Mouse (Mus musculus) spleen, postnatal 4 days (tissue): ENCODE results near the gene Gm42715.
A peak's percentile ranks its signal among the peaks of the same experiment; 100 is the strongest.

Experiments
- DNase-seq, 2 experiments: peaks; one replicate each; pipeline ENCODE4 v3.0.0; 2022; ENCODE audit warnings: low spot score in 2 of 2

The Gm42715 gene

DNA sequence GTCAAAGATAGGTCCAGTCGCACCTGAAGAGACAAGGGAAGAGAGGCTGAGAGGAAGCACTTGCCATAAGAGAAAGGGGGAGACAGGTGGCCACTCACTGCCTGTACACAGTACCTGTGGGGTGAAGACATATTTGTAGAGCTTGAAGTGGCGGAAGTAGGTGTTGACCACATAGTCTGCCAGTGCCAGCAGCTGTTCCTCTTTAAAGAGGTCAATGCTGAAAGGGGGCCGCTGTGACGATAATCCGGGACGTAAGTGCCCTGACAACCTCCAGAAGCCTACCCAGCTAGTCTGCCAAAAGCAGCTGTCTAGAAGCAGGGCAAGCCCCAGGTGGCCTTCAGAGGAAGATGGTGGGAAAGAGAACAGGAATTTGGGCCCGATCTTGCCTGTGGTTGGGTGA lies 65.6 kb downstream of the Gm42715 start:
- no peak for DNase-seq

DNA sequence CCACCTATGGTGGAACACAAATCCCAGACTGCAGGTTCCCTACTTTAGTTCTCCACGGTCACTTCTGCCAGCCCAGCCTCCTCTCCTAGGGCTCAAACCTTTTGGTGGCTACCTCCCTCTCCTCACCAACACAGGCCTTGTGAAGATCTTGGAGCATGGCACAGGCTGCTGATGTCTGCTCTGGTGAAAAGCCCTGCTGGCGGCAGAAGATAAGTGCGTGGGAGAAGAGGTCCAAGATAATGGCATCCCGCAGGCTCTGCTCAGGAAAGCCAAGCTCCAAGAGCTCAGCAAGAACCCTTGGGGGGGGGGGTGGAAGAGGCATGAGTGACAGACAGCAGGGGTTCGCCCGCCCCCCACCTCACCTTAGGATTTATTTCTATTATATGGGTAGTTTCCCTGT lies 66.8 kb downstream of the Gm42715 start:
- peak; percentile 57 to 72 for DNase-seq

DNA sequence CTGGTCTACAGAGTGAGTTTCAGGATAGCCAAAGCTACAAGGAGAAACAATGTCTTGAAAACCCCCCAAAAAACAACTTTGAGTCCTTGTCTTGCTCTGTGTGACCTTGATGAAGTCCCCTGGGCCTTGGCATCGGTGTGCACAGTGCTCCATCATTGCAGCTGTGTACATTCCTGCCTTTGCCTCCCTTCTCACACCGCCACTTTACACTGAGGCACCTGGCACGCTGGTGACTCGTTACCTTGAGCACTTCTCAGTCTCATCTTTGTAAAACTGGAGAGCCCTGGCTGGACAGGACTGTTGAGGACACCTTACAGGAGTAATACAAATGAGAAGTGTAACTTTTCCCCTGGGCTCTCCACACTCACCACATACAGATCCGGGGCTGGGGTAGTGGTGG lies 67.8 kb downstream of the Gm42715 start:
- DNase-seq = no peak

DNA sequence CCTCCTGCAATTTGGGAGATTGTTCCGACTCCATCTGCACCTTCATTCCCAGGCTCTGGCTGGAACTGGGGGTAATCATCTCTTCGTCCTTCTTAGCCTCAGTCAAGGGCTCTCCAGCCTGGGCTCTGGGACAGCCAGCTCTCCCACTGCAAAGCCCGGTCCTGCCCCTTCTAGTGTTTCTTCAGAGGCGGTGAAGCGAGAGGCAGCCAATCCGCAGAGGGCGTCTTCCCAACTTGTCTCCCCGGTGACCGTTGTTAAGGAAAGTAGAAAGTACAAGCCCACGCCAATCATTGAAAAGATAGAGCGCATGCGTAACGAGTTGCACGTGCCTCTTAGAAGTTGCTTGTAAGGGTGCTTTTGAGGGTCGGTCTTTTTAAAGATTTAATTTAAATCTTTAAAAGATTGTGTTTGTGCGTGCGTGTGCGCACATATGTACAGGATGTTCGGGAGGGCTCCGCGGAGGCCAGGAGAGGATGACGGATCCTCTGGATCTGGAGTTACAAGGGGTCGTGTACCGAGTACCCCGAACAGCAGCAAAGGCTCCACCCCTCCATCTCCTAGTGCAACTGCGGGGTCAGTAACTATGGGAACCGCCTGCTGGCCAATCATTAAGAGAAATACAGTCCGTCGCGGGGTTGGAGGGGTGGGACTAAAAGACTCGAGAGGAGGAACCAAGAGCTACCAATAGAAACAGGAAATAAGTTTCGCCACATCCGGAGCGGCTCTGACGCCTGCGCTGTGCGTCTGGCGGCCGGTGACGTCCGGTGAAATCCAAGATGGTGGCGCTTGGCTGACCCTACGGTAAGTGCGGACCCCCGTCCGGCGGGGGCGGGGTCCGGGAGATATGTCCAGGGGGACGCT lies 68.9 kb downstream of the Gm42715 start, which contains the start of the genes Ccdc189 and Rnf40:
Gene Ccdc189, minus strand, starts transcription at position 585 of the 861 bp plus-strand sequence.
Gene Rnf40, plus strand, starts transcription at position 757 of the 861 bp plus-strand sequence.
- peak; percentile 91 for DNase-seq

DNA sequence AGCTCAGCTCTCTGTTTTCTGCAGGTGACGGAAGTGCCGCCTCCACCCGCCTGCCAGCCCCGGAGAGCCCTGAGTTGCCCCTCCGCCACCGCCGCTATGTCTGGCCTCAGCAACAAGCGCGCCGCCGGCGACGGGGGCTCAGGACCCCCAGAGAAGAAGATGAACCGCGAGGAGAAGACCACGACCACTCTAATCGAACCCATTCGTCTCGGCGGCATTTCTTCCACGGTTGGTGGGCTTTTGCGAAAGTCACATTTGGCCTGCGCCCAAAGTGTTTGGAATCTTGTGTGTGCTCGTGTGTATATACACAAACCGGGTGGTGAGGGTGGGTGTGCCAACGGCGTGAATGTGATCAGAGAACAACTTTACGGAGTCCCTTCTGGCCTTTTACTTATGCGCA lies 69.5 kb downstream of the Gm42715 start:
- no peak for DNase-seq

- DNase-seq = no peak
Observed at GRCm38 (mm10) chr7:127589637-127590036, 70.3 kb downstream of the Gm42715 start.

- no peak for DNase-seq
Observed at GRCm38 (mm10) chr7:127591108-127591507, 71.7 kb downstream of the Gm42715 start.

DNA sequence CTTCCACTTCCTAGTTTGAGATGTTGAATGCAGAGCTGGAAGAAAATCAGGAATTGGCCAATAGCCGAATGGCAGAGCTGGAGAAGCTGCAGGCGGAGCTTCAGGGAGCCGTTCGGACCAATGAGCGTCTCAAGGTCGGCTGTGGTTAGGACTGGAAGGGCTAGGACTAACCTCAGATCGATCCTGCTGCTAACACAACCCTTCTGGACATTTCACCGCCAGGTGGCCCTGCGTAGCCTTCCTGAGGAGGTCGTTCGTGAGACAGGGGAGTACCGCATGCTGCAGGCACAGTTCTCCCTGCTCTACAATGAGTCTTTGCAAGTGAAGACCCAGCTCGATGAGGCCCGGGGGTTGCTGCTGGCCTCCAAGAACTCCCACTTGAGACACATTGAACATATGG lies 73.2 kb downstream of the Gm42715 start:
- DNase-seq = no peak

- DNase-seq = no peak
Observed at GRCm38 (mm10) chr7:127596747-127597146, 77.4 kb downstream of the Gm42715 start.

GRCm38 (mm10) chr7:127600612-127601011 lies 81.2 kb downstream of the Gm42715 start:
- no peak for DNase-seq

DNA sequence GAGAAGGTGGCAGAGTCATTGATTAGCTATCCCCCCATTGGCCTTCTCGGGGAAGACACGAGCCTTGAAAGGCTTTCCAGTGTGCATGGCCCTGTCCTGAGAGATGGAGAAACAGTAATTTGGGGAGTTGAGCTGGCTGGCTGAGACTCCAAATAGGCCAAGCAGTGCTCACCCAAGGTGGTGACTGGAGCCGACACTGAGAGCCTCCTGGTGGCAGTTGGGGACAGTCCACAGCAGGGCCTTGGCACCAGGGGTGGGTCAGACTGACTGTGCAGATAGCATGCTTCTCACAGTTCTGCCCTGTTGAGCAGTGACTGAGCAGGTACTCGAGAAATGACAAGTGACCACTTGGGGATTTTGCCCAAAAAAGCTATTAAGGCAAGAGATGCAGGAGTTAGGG lies 82.4 kb downstream of the Gm42715 start:
- no peak for DNase-seq

GRCm38 (mm10) chr7:127602903-127603302 lies 83.5 kb downstream of the Gm42715 start:
- no peak for DNase-seq

- no peak for DNase-seq
Observed at GRCm38 (mm10) chr7:127604256-127604655, 84.9 kb downstream of the Gm42715 start.

- no peak for DNase-seq
Observed at GRCm38 (mm10) chr7:127607150-127607549, 87.8 kb downstream of the Gm42715 start.

DNA sequence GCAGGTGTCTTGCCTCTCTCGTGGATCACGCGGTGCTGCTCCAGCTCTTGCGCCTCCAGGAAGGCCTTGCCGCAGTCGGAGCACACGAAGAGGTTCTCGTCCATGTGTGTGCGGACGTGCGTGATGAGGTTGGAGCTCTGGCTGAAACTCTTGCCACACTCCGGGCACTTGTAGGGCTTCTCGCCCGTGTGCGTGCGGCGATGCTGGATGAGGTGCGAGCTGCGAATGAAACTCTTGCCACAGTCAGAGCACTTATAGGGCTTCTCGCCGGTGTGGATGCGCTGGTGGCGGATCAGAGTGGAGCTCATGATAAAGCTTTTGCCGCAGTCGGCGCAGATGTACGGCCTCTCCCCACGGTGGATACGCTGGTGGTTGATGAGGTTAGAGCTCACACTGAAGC lies 91.6 kb downstream of the Gm42715 start:
- no peak for DNase-seq

DNA sequence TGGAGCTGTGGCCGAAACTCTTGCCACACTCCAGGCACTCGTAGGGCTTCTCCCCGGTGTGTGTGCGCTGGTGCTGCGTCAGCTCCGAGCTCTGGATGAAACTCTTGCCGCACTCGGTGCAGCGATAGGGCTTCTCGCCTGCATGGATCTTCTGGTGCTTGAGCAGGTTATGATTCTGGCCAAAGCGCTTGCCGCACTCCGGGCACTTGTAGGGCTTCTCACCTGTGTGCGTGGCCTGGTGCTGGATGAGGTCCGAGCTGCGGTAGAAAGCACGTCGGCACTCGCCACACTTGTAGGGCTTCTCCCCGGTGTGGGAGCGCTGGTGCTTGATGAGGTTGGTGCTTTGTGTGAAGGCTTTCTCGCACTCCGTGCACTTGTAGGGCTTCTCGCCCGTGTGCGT lies 92.2 kb downstream of the Gm42715 start:
- no peak for DNase-seq

- no peak for DNase-seq
Observed at GRCm38 (mm10) chr7:127613501-127613900, 94.1 kb downstream of the Gm42715 start.

GRCm38 (mm10) chr7:127614091-127614490 lies 94.7 kb downstream of the Gm42715 start:
- DNase-seq = no peak

DNA sequence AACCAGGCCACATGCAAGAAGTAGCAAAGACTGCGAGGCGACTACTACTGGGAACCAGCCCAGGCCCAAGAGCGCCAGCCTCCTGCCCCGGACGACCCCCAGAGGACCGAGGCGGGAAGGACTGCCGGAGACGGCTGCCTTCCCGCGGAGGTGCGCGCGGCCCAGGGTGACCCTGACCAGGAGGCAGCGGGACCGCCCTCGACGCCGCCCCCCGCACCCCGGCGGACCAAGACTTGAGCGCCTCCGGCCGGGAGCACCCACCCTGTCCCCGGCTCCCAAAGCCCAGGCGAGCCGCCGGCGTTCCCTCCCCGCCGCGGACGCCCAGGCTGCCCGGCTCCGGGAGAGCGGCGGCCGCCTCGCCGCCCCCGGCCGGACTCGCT lies 95.1 kb downstream of the Gm42715 start:
- peak in 1 of 2 experiments; percentile 53 for DNase-seq

GRCm38 (mm10) chr7:127614891-127615843 lies 95.8 kb downstream of the Gm42715 start, which contains the start of gene Zfp629:
Zfp629 (minus strand) TSS chr7:127615797.
- peak; percentile 44 to 81 for DNase-seq

- no peak for DNase-seq
Observed at GRCm38 (mm10) chr7:127616336-127616735, 97.0 kb downstream of the Gm42715 start.
